10 mouse cellular contexts compared by ENCODE assay signal in genomic region chr3:88002291-88002976, GRCm38 (mm10). TPM values are rescaled to one million over a fixed set of nuclear protein-coding genes. Genes with fewer than 3 reads are reported as not detected.
DNase-seq lines count a peak whose midpoint lies in the region; ATAC-seq and TF ChIP-seq lines count a peak whose summit lies in the region.
"Had no signal": no experiment of that assay in that cellular context is flagged by ENCODE, and none has a peak within 500 bp of the region (broad histone marks: within the 10 kb centered on the region; RNA-seq: fewer than 3 reads in every experiment).

No protein-coding gene starts in this region.

- no peak for TF ChIP-seq CTCF in cortical plate, adult 2 months (IDR thresholded peaks at IDR 0.05; ENCODE audit: extremely low read depth, insufficient read depth, low read length)
- TF ChIP-seq CTCF in hindbrain, postnatal 0 days (IDR thresholded peaks at IDR 0.05; ENCODE audit: low read depth), result peak; percentile 64
- no peak for TF ChIP-seq CTCF in liver, postnatal 0 days (IDR thresholded peaks at IDR 0.05; ENCODE audit: low read depth)

- ATAC-seq in hindbrain, postnatal 0 days, result peak; percentile 36
- peak; percentile 39; the same call in 1 of the 2 replicates for ATAC-seq in neural tube, embryonic 14.5 days (ENCODE audit: low read depth)
- ATAC-seq in liver, postnatal 0 days, result no peak

- WGBS in hindbrain, postnatal 0 days, result 9% methylated on average over 17 of the region's 17 CpGs
- WGBS in neural tube, embryonic 14.5 days, result 4% methylated on average over 17 of the region's 17 CpGs
- 5% methylated on average over 17 of the region's 17 CpGs for WGBS in liver, postnatal 0 days (ENCODE audit: insufficient replicate concordance)

- H3K4me2 ChIP-seq in hindbrain, postnatal 0 days (ENCODE audit: low read depth, low read length), result peak overlapping the region; percentile 37
- 0 out of 2 replicates have a peak overlapping the region, but pooled peaks have one; percentile 6 for H3K4me2 ChIP-seq in neural tube, embryonic 14.5 days (ENCODE audit: low read depth, low read length)
- H3K4me2 ChIP-seq in liver, postnatal 0 days (ENCODE audit: low read depth, low read length), result no peak overlapping the region
- H3K4me2 ChIP-seq: embryonic facial prominence, embryonic 12.5 days; stomach, embryonic 15.5 days had no signal

- H3K9me3 ChIP-seq in hindbrain, postnatal 0 days (ENCODE audit: low read length), result no peaks in the 10 kb centered on the region
- H3K9me3 ChIP-seq in neural tube, embryonic 14.5 days (ENCODE audit: control insufficient read depth, low read length), result no peaks in the 10 kb centered on the region
- no peaks in the 10 kb centered on the region; the same call in 1 of the 2 replicates for H3K9me3 ChIP-seq in liver, postnatal 0 days (ENCODE audit: low read length)
- H3K9me3 ChIP-seq: embryonic facial prominence, embryonic 12.5 days; stomach, embryonic 15.5 days had no signal

- H3K4me1 ChIP-seq in cortical plate, adult 2 months (ENCODE audit: control insufficient read depth, insufficient read depth, low read length), result no peaks in the 10 kb centered on the region
- H3K4me1 ChIP-seq in hindbrain, postnatal 0 days (ENCODE audit: insufficient read depth, low read length), result peaks cover 18% of the 10 kb centered on the region
- H3K4me1 ChIP-seq in neural tube, embryonic 14.5 days (ENCODE audit: control insufficient read depth, insufficient read depth, low read length), result peaks cover 16% of the 10 kb centered on the region
- no peaks in the 10 kb centered on the region for H3K4me1 ChIP-seq in liver, postnatal 0 days (ENCODE audit: insufficient read depth)

- H3K9ac ChIP-seq in hindbrain, postnatal 0 days (replicated peaks; ENCODE audit: low read length), result no peak overlapping the region
- no peak overlapping the region for H3K9ac ChIP-seq in neural tube, embryonic 14.5 days (replicated peaks; ENCODE audit: low read depth, low read length)
- H3K9ac ChIP-seq in liver, postnatal 0 days (replicated peaks), result no peak overlapping the region
- H3K9ac ChIP-seq: embryonic facial prominence, embryonic 12.5 days; stomach, embryonic 15.5 days had no signal

- H3K4me3 ChIP-seq in cortical plate, adult 2 months (ENCODE audit: insufficient read depth, low read length), result no peak overlapping the region
- H3K4me3 ChIP-seq in hindbrain, postnatal 0 days (ENCODE audit: low read length), result no peak overlapping the region
- H3K4me3 ChIP-seq in neural tube, embryonic 14.5 days (ENCODE audit: low read depth, low read length), result no peak overlapping the region
- no peak overlapping the region for H3K4me3 ChIP-seq in liver, postnatal 0 days (ENCODE audit: low read depth, low read length)
- H3K4me3 ChIP-seq: embryonic facial prominence, embryonic 12.5 days; stomach, embryonic 15.5 days had no signal

- peak overlapping the region; percentile 29; the same call in 1 of the 2 replicates for H3K27ac ChIP-seq in cortical plate, adult 2 months (ENCODE audit: insufficient read depth, low read length)
- H3K27ac ChIP-seq in hindbrain, postnatal 0 days, result peak overlapping the region; percentile 76
- H3K27ac ChIP-seq in neural tube, embryonic 14.5 days (ENCODE audit: low read depth, low read length), result no peak overlapping the region
- no peak overlapping the region for H3K27ac ChIP-seq in liver, postnatal 0 days (ENCODE audit: low read depth)
- H3K27ac ChIP-seq: embryonic facial prominence, embryonic 12.5 days; stomach, embryonic 15.5 days had no signal

- peak; percentile 51 to 67 for DNase-seq in layer of hippocampus, postnatal 10 days (ENCODE audit: low spot score in 2 of 2)
- no peak for DNase-seq in layer of hippocampus, adult 8-10 months (ENCODE audit: low spot score in 2 of 2)
- DNase-seq in hindbrain, postnatal 0 days (ENCODE audit: low spot score), result peak; percentile 72
- no peak for DNase-seq in left cerebral cortex, postnatal 14 days (ENCODE audit: low spot score in 2 of 2)
- no peak for DNase-seq in liver, postnatal 0 days

- peaks cover 20% of the 10 kb centered on the region for H3K27me3 ChIP-seq in hindbrain, postnatal 0 days (ENCODE audit: insufficient read depth, low read length)
- peaks cover 48% of the 10 kb centered on the region for H3K27me3 ChIP-seq in neural tube, embryonic 14.5 days (ENCODE audit: control insufficient read depth, insufficient read depth, low read length)
- peaks cover 66% of the 10 kb centered on the region for H3K27me3 ChIP-seq in liver, postnatal 0 days (ENCODE audit: insufficient read depth, low read length)

- no peaks in the 10 kb centered on the region for H3K36me3 ChIP-seq in hindbrain, postnatal 0 days (ENCODE audit: insufficient read depth, low read length)
- H3K36me3 ChIP-seq in neural tube, embryonic 14.5 days (ENCODE audit: control insufficient read depth, insufficient read depth, low read length), result no peaks in the 10 kb centered on the region
- H3K36me3 ChIP-seq in liver, postnatal 0 days (replicated peaks; ENCODE audit: insufficient read depth, low read length), result no peaks in the 10 kb centered on the region
- H3K36me3 ChIP-seq: embryonic facial prominence, embryonic 12.5 days; stomach, embryonic 15.5 days had no signal

- intact Hi-C loops in left cerebral cortex, postnatal 14 days (cut with DNase I), result no loop called here

- no peak for TF ChIP-seq POLR2A in cortical plate, adult 2 months (IDR thresholded peaks at IDR 0.05; ENCODE audit: extremely low read depth, insufficient read depth, low read length)

- TF ChIP-seq EP300 in liver, postnatal 0 days (IDR thresholded peaks at IDR 0.05; ENCODE audit: low read depth), result no peak

RNA-seq across cellular contexts. Expression of gene Bcan, which starts 2.4 kb away (rescaled TPM):
- 100 to 1,000 TPM; 350 to 399 TPM for total RNA-seq in layer of hippocampus, postnatal 10 days (2021)
- 100 to 1,000 TPM; 257 to 304 (median 278) TPM for total RNA-seq in layer of hippocampus, adult 8-10 months (2022)
- polyA plus RNA-seq in cortical plate, adult 2 months (2012; rRNA removed), result 378 and 380 TPM in 2 replicates
- 318 and 347 TPM in 2 replicates for total RNA-seq in hindbrain, postnatal 0 days (2014; rRNA removed)
- polyA plus RNA-seq in hindbrain, postnatal 0 days (2015; fragmentation: Nextera tagmentation; extraction: Ambion mirVana), result 229 and 237 TPM in 2 replicates
- polyA plus RNA-seq in neural tube, embryonic 14.5 days (2014; fragmentation: Nextera tagmentation; extraction: Ambion mirVana), result 79.5 and 107 TPM in 2 replicates
- 100 to 1,000 TPM; 297 to 331 TPM for total RNA-seq in left cerebral cortex, postnatal 14 days (2021)
- polyA plus RNA-seq in liver, postnatal 0 days (2015; fragmentation: Nextera tagmentation; extraction: Ambion mirVana), result 0.05 TPM in 1 of 2 replicates, not detected in the other

RNA-seq across cellular contexts. Expression of gene Hapln2, which starts 24.9 kb away (rescaled TPM):
- 1 to 10 TPM in 1 of 2 experiments, under 1 TPM in 1; 0.42 to 1.0 TPM for total RNA-seq in layer of hippocampus, postnatal 10 days (2021)
- total RNA-seq in layer of hippocampus, adult 8-10 months (2022), result 10 to 100 TPM; 26.0 to 34.3 (median 29.3) TPM
- 38.5 and 52.4 TPM in 2 replicates for polyA plus RNA-seq in cortical plate, adult 2 months (2012; rRNA removed)
- total RNA-seq in hindbrain, postnatal 0 days (2014; rRNA removed), result 0.47 and 0.50 TPM in 2 replicates
- 1.2 and 1.5 TPM in 2 replicates for polyA plus RNA-seq in hindbrain, postnatal 0 days (2015; fragmentation: Nextera tagmentation; extraction: Ambion mirVana)
- polyA plus RNA-seq in neural tube, embryonic 14.5 days (2014; fragmentation: Nextera tagmentation; extraction: Ambion mirVana), result 0.39 and 0.76 TPM in 2 replicates
- total RNA-seq in left cerebral cortex, postnatal 14 days (2021), result 1 to 10 TPM; 1.3 TPM
- polyA plus RNA-seq in liver, postnatal 0 days (2015; fragmentation: Nextera tagmentation; extraction: Ambion mirVana), result not detected in 2 replicates
- polyA plus RNA-seq: intestine, embryonic 14.5 days had no signal

RNA-seq across cellular contexts. Expression of gene Nes, which starts 31.6 kb away (rescaled TPM):
- 10 to 100 TPM; 14.7 to 18.5 TPM for total RNA-seq in layer of hippocampus, postnatal 10 days (2021)
- 1 to 10 TPM; 4.9 to 6.5 (median 5.5) TPM for total RNA-seq in layer of hippocampus, adult 8-10 months (2022)
- polyA plus RNA-seq in cortical plate, adult 2 months (2012; rRNA removed), result 3.1 and 3.6 TPM in 2 replicates
- total RNA-seq in hindbrain, postnatal 0 days (2014; rRNA removed), result 37.2 and 40.0 TPM in 2 replicates
- 14.9 and 15.7 TPM in 2 replicates for polyA plus RNA-seq in hindbrain, postnatal 0 days (2015; fragmentation: Nextera tagmentation; extraction: Ambion mirVana)
- 11.1 and 16.7 TPM in 2 replicates for polyA plus RNA-seq in neural tube, embryonic 14.5 days (2014; fragmentation: Nextera tagmentation; extraction: Ambion mirVana)
- total RNA-seq in left cerebral cortex, postnatal 14 days (2021), result 10 to 100 TPM; 10.1 to 10.4 TPM
- polyA plus RNA-seq in liver, postnatal 0 days (2015; fragmentation: Nextera tagmentation; extraction: Ambion mirVana), result 0.83 and 0.95 TPM in 2 replicates

RNA-seq across cellular contexts. Expression of gene Gpatch4, which starts 40.5 kb away (rescaled TPM):
- total RNA-seq in layer of hippocampus, postnatal 10 days (2021), result 10 to 100 TPM; 20.9 to 27.1 TPM
- 10 to 100 TPM; 14.0 to 19.9 (median 16.1) TPM for total RNA-seq in layer of hippocampus, adult 8-10 months (2022)
- 14.1 and 14.3 TPM in 2 replicates for polyA plus RNA-seq in cortical plate, adult 2 months (2012; rRNA removed)
- 6.3 and 9.0 TPM in 2 replicates for total RNA-seq in hindbrain, postnatal 0 days (2014; rRNA removed)
- polyA plus RNA-seq in hindbrain, postnatal 0 days (2015; fragmentation: Nextera tagmentation; extraction: Ambion mirVana), result 31.7 and 33.5 TPM in 2 replicates
- 31.2 and 36.5 TPM in 2 replicates for polyA plus RNA-seq in neural tube, embryonic 14.5 days (2014; fragmentation: Nextera tagmentation; extraction: Ambion mirVana)
- total RNA-seq in left cerebral cortex, postnatal 14 days (2021), result 10 to 100 TPM; 15.5 to 16.5 TPM
- polyA plus RNA-seq in liver, postnatal 0 days (2015; fragmentation: Nextera tagmentation; extraction: Ambion mirVana), result 13.1 and 14.3 TPM in 2 replicates

RNA-seq across cellular contexts. Expression of gene Crabp2, which starts 54.0 kb away (rescaled TPM):
- 1 to 10 TPM; 2.0 to 6.4 TPM for total RNA-seq in layer of hippocampus, postnatal 10 days (2021)
- 1 to 10 TPM; 3.9 to 5.9 (median 4.7) TPM for total RNA-seq in layer of hippocampus, adult 8-10 months (2022)
- polyA plus RNA-seq in cortical plate, adult 2 months (2012; rRNA removed), result 5.2 and 6.2 TPM in 2 replicates
- 9.8 and 28.6 TPM in 2 replicates for total RNA-seq in hindbrain, postnatal 0 days (2014; rRNA removed)
- polyA plus RNA-seq in hindbrain, postnatal 0 days (2015; fragmentation: Nextera tagmentation; extraction: Ambion mirVana), result 44.5 and 46.3 TPM in 2 replicates
- polyA plus RNA-seq in neural tube, embryonic 14.5 days (2014; fragmentation: Nextera tagmentation; extraction: Ambion mirVana), result 45.5 and 103 TPM in 2 replicates
- total RNA-seq in left cerebral cortex, postnatal 14 days (2021), result 1 to 10 TPM; 5.4 to 5.9 TPM
- not detected in 2 replicates for polyA plus RNA-seq in liver, postnatal 0 days (2015; fragmentation: Nextera tagmentation; extraction: Ambion mirVana)

Comparison
In these comparisons a context has a peak if more than half of its experiments do, and no peak if none do; other contexts are left out.
1. DNase-seq: peak in layer of hippocampus, postnatal 10 days (2 of 2) and hindbrain, postnatal 0 days (single experiment); none in layer of hippocampus, adult 8-10 months (0 of 2), left cerebral cortex, postnatal 14 days (0 of 2) and liver, postnatal 0 days (single experiment).
2. RNA of gene Hapln2, which starts 24.9 kb away (total RNA-seq): 26.0 to 34.3 TPM in layer of hippocampus, adult 8-10 months; 1.3 TPM in left cerebral cortex, postnatal 14 days, 0.42 to 1.0 TPM in layer of hippocampus, postnatal 10 days and 0.47 to 0.50 TPM in hindbrain, postnatal 0 days; every median in the first group is over 10 times any median in the second.
3. H3K27ac ChIP-seq: peak in cortical plate, adult 2 months (single experiment) and hindbrain, postnatal 0 days (single experiment); none in neural tube, embryonic 14.5 days (single experiment) and liver, postnatal 0 days (single experiment).